Mouse (Mus musculus) embryonic facial prominence, embryonic 14.5 days (tissue): ENCODE results near the gene Bicd2. TPM values are rescaled to one million over a fixed set of nuclear protein-coding genes. Genes with fewer than 3 reads are reported as not detected.

ENCODE experiments used
- ATAC-seq: fragments of 200-750 bp; cut with Nextera tagmentation; 2 replicates; pipeline ENCODE4 v1.8.0; 2017; ENCODE audit warnings: low read depth, moderate number of reproducible peaks, moderate TSS enrichment
- DNase-seq: peaks from one replicate; pipeline ENCODE4 v3.0.0-alpha.2; 2015; ENCODE audit warnings: low spot score
- H3K27ac ChIP-seq: fragments of 300-500 bp; sonication (generic); replicated peaks from 2 replicates; pipeline ENCODE4 v1.5.1; 2014; ENCODE audit warnings: low read depth, mild to moderate bottlenecking, low read length, moderate library complexity
- H3K27me3 ChIP-seq: fragments of 300-500 bp; sonication (generic); replicated peaks from 2 replicates; pipeline ENCODE4 v1.6.1; 2014; ENCODE audit warnings: low read length; ENCODE audit not compliant: control insufficient read depth, insufficient read depth
- H3K36me3 ChIP-seq: fragments of 300-500 bp; sonication (generic); 2 replicates; pipeline ENCODE4 v1.6.1; 2014; ENCODE audit warnings: low read length, mixed read lengths; ENCODE audit not compliant: control insufficient read depth, insufficient read depth
- H3K4me1 ChIP-seq: fragments of 300-500 bp; sonication (generic); 2 replicates; pipeline ENCODE4 v1.6.1; 2014; ENCODE audit warnings: antibody characterized with exemption, low read length; ENCODE audit not compliant: control insufficient read depth, insufficient read depth
- H3K4me2 ChIP-seq: fragments of 300-500 bp; sonication (generic); 2 replicates; pipeline ENCODE4 v1.6.1; 2014; ENCODE audit warnings: low read depth, mild to moderate bottlenecking, low read length, moderate library complexity, mixed read lengths
- H3K4me3 ChIP-seq: fragments of 300-500 bp; sonication (generic); 2 replicates; pipeline ENCODE4 v1.5.1; 2014; ENCODE audit warnings: low read depth, mild to moderate bottlenecking, low read length
- H3K9ac ChIP-seq: fragments of 300-500 bp; sonication (generic); 2 replicates; pipeline ENCODE4 v1.6.1; 2014; ENCODE audit warnings: low read depth, mild to moderate bottlenecking, low read length, moderate library complexity, mixed read lengths
- H3K9me3 ChIP-seq: fragments of 300-500 bp; sonication (generic); 2 replicates; pipeline ENCODE4 v1.6.1; 2016; ENCODE audit warnings: low read length; ENCODE audit not compliant: control insufficient read depth
- WGBS: fragments of 180-500 bp; shearing (Covaris S2); extraction: QIAGEN DNeasy Blood & Tissue Kit; methylation state at CpG from one replicate; pipeline ENCODE4 v1.1.7; 2014; 5-methylcytosine and 5-hydroxymethylcytosine counted together
- polyA plus RNA-seq: library from polyadenylated mRNA; unstranded; fragments of >200 nt; fragmentation: Nextera tagmentation; extraction: Ambion mirVana; gene quantifications from 2 replicates; pipeline ENCODE4 v1.2.1, GENCODE M21; 2014

Bicd2 gene
- polyA plus RNA-seq, 1 experiment from 2014 or later: 37.1 TPM

DNA sequence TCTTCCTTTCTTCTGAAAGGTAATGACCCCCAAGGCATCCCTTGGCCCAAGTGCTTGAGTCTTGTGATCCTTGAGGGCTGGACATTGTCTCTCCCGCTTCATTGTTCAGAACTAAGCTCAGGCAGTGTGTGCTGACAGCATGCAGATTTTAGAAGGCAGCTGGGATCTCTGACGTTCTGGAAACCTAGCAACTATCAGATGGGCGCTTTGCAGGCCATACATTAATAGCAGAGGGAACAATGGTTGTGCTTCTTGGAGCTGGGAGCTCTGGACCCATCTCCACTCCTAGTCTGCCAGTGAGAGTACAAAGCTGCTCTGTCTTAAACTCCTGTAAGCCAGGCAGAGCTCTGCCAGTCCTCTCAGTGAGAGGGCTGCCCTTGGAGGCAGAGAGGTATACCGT is 94.8 kb downstream of the Bicd2 start:
- Histone ChIP-seq H3K4me2 (no peak overlapping the region), H3K27me3 (no peaks in the 10 kb centered on the region), H3K4me1 (no peaks in the 10 kb centered on the region), H3K27ac (no peak overlapping the region), H3K4me3 (no peak overlapping the region), H3K9ac (no peak overlapping the region), H3K9me3 (no peaks in the 10 kb centered on the region), H3K36me3 (peaks cover 50% of the 10 kb centered on the region)
- DNase-seq (no peak), ATAC-seq (no peak)
- 84% methylated on average over 4 of the region's 4 CpGs for WGBS

Other genes starting within 250 kb of the Bicd2 start
- 3.1 and 3.3 TPM in 2 replicates for gene Wnk2, start 193.6 kb upstream of the Bicd2 start, polyA plus RNA-seq
- 62.4 and 65.0 TPM in 2 replicates for gene Ninj1, start 154.1 kb upstream of the Bicd2 start, polyA plus RNA-seq
- gene Card19, start 125.5 kb upstream of the Bicd2 start, polyA plus RNA-seq: 65.1 and 68.7 TPM in 2 replicates
- gene Susd3, start 92.9 kb upstream of the Bicd2 start, polyA plus RNA-seq: 1.9 and 2.2 TPM in 2 replicates
- 0.51 and 0.58 TPM in 2 replicates for gene Fgd3, start 21.3 kb upstream of the Bicd2 start, polyA plus RNA-seq
- 13.8 and 14.5 TPM in 2 replicates for gene Ippk, start 79.7 kb downstream of the Bicd2 start, polyA plus RNA-seq
- gene Tes3-ps, start 151.7 kb downstream of the Bicd2 start, polyA plus RNA-seq: 0.81 and 0.97 TPM in 2 replicates
- 1.7 TPM in 2 replicates for gene Ecm2, start 163.2 kb downstream of the Bicd2 start, polyA plus RNA-seq
- gene Aspn, start 202.9 kb downstream of the Bicd2 start, polyA plus RNA-seq: 200 and 243 TPM in 2 replicates
- 19.2 and 31.9 TPM in 2 replicates for gene Omd, start 240.9 kb downstream of the Bicd2 start, polyA plus RNA-seq